Mouse (Mus musculus) testis, adult 2 months (tissue): ENCODE data around the gene Polr1c.

Source experiments
- CTCF ChIP-seq: fragments of 200-500 bp; IDR thresholded peaks from 2 replicates; pipeline ENCODE4 v1.5.1; 2012; ENCODE audit warnings: low read depth, mild to moderate bottlenecking, inconsistent platforms, low read length, moderate library complexity; ENCODE audit not compliant: control insufficient read depth, insufficient read depth, insufficient replicate concordance
- POLR2A ChIP-seq: fragments of 200-500 bp; IDR thresholded peaks from 2 replicates; pipeline ENCODE4 v1.6.1; 2012; ENCODE audit warnings: low read depth, mild to moderate bottlenecking, inconsistent platforms, low read length, moderate library complexity; ENCODE audit not compliant: control insufficient read depth

DNA sequence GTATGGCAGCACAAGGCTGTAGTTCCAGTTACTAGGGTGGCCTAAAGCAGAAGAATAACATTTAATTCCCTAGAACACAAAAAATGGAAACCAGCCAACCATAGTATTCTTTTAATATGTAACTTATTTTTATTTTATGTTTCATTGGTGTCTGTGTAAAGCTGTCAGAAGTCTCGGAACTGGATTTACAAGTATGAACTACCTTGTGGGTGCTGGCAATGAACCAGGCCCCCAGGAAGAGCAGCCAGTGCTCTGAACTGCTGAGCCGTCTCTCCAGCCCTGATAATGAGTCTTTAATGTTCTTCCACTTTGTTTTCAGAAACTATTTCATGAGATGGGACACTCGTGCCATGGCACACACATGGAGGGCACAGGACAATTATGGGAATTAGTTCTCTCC is 37.3 kb downstream of the Polr1c start:
- TF ChIP-seq POLR2A (no peak), CTCF (no peak)
